Mouse (Mus musculus) midbrain, embryonic 11.5 days (tissue): ENCODE data around the gene Gprc5d. TPM values are rescaled to one million over a fixed set of nuclear protein-coding genes. Genes with fewer than 3 reads are reported as not detected.

Source experiments
- ATAC-seq: fragments of 200-750 bp; cut with Nextera tagmentation; 2 replicates; pipeline ENCODE4 v1.8.0; 2017; ENCODE audit warnings: moderate TSS enrichment, moderate library complexity; ENCODE audit not compliant: low FRiP score
- DNase-seq: peaks from one replicate; pipeline ENCODE4 v3.0.0; 2015; ENCODE audit warnings: low spot score; ENCODE audit errors: missing footprints
- H3K27ac ChIP-seq: fragments of 300-500 bp; sonication (generic); 2 replicates; pipeline ENCODE4 v1.5.1; 2014; ENCODE audit warnings: low read depth, low read length
- H3K27me3 ChIP-seq: fragments of 300-500 bp; sonication (generic); 2 replicates; pipeline ENCODE4 v1.6.1; 2014; ENCODE audit warnings: mild to moderate bottlenecking, low read length, moderate library complexity, mixed read lengths; ENCODE audit not compliant: control insufficient read depth, insufficient read depth
- H3K36me3 ChIP-seq: fragments of 300-500 bp; sonication (generic); 2 replicates; pipeline ENCODE4 v1.6.1; 2014; ENCODE audit warnings: mild to moderate bottlenecking, low read length, moderate library complexity, mixed read lengths; ENCODE audit not compliant: control insufficient read depth, insufficient read depth
- H3K4me1 ChIP-seq: fragments of 300-500 bp; sonication (generic); 2 replicates; pipeline ENCODE4 v1.6.1; 2014; ENCODE audit warnings: low read length; ENCODE audit not compliant: control insufficient read depth, insufficient read depth
- H3K4me2 ChIP-seq: fragments of 300-500 bp; sonication (generic); 2 replicates; pipeline ENCODE4 v1.6.1; 2014; ENCODE audit warnings: mild to moderate bottlenecking, moderate library complexity
- H3K4me3 ChIP-seq: fragments of 300-500 bp; sonication (generic); 2 replicates; pipeline ENCODE4 v1.5.1; 2014; ENCODE audit warnings: low read depth, low read length
- H3K9ac ChIP-seq: fragments of 300-500 bp; sonication (generic); 2 replicates; pipeline ENCODE4 v1.6.1; 2014; ENCODE audit warnings: low read length
- H3K9me3 ChIP-seq: fragments of 300-500 bp; sonication (generic); 2 replicates; pipeline ENCODE4 v1.6.1; 2016; ENCODE audit warnings: low read length; ENCODE audit not compliant: control insufficient read depth
- WGBS: fragments of 180-500 bp; shearing (Covaris S2); extraction: QIAGEN DNeasy Blood & Tissue Kit; methylation state at CpG from one replicate; pipeline ENCODE4 v1.1.7; 2014; 5-methylcytosine and 5-hydroxymethylcytosine counted together
- polyA plus RNA-seq: library from polyadenylated mRNA; unstranded; fragments of >200 nt; fragmentation: Nextera tagmentation; extraction: Ambion mirVana; gene quantifications from 2 replicates; pipeline ENCODE4 v1.2.1, GENCODE M21; 2014

Gene Gprc5d
- polyA plus RNA-seq, 1 experiment from 2014 or later, result not detected

DNA sequence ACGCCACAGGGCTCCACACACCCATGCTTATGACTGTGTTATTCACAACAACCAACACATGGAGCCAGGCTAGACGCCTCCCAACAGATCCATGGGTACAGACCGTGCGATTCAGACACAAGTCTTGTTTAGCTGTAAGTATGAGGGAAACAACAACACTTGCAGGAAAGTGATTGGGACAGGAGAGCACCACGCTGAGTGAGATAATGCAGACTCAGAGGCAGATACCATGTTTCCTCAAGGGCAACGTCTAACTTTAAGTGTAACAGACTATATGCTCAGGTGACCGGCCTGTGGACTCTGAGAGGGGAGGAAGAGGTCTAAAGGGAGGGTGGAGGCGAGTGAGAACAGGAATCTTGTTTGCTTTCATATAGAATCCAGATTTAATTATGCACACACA is 38.5 kb upstream of the Gprc5d start:
- 85% methylated on average over 8 of the region's 8 CpGs for WGBS

DNA sequence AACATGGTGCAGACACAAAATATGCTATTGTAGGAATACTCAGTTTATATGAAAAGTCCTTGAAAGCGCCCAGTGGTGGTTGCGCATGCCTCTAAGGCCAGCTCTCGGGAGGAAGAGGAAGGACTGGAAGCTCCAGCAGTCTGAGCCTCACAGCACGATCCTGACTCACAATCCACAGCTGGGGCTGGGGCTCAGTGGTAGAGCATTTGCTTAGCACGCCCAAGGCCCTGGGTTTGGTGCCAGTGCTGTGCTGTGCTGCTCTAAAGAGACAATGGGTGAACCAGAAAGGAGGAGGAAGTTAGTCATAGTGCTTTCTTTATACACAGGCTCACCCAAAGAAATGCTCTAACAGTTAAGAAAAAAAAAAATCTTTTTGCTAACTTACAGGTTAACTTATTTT is 35.6 kb upstream of the Gprc5d start:
- Histone ChIP-seq H3K4me1 (no peaks in the 10 kb centered on the region), H3K36me3 (no peaks in the 10 kb centered on the region), H3K27ac (no peak overlapping the region), H3K9me3 (peaks cover 3% of the 10 kb centered on the region; the same call in 1 of the 2 replicates), H3K4me2 (no peak overlapping the region), H3K4me3 (no peak overlapping the region), H3K9ac (no peak overlapping the region), H3K27me3 (no peaks in the 10 kb centered on the region)
- WGBS, result 81% methylated on average over 5 of the region's 5 CpGs
- DNase-seq (peak; percentile 31), ATAC-seq (no peak)

More for the DNA sequence above, 38.5 kb upstream of the Gprc5d start:
- Histone ChIP-seq H3K4me3 (no peak overlapping the region), H3K4me1 (no peaks in the 10 kb centered on the region), H3K36me3 (no peaks in the 10 kb centered on the region), H3K9me3 (peaks cover 3% of the 10 kb centered on the region; the same call in 1 of the 2 replicates), H3K4me2 (no peak overlapping the region), H3K27ac (no peak overlapping the region), H3K27me3 (no peaks in the 10 kb centered on the region), H3K9ac (no peak overlapping the region)
- ATAC-seq, result no peak
- no peak for DNase-seq

DNA sequence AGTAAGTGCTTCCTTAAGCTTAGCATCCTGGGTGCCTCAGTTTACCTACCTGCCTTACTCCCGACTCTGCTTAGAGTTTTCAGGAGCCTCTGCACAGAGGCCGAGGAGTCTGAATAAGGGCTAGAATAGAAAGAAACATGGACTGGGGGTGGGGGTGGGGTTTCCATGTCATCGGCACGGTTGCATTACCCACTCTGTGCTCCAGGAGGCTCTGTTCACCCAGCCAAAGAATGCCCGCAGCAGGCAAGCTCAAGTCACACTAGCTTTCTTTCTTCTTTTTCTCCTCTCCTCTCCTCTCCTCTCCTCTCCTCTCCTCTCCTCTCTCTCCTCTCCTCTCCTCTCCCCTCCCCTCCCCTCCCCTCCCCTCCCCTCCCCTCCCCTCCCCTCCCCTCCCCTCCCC is 32.2 kb upstream of the Gprc5d start:
- Histone ChIP-seq H3K27me3 (no peaks in the 10 kb centered on the region), H3K4me2 (no peak overlapping the region), H3K27ac (no peak overlapping the region), H3K4me1 (no peaks in the 10 kb centered on the region), H3K9ac (no peak overlapping the region), H3K4me3 (no peak overlapping the region), H3K36me3 (no peaks in the 10 kb centered on the region), H3K9me3 (peaks cover 3% of the 10 kb centered on the region; the same call in 1 of the 2 replicates)
- 32% methylated on average over 5 of the region's 5 CpGs for WGBS
- DNase-seq (peak; percentile 94), ATAC-seq (no peak)

DNA sequence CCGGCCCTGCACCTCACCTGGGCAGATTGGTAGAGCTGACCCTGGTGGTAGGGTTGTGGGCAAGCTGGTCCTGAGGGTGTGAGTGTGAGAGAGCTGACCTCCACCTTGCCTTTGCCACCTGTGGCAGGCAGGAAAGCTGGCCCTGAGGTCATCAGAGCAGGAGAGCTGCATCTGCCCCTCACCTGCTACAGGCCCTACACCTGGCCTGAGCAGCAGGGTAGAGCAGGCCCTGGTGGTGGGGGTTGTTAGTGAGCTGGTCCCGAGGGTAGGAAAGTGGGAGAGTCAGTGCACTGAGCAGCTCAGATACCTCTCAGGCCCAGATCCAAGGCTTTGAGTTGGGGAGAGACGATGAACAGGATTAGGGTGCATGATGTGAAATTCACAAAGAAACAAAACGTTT is 31.6 kb upstream of the Gprc5d start:
- Histone ChIP-seq H3K4me2 (no peak overlapping the region), H3K9me3 (peaks cover 3% of the 10 kb centered on the region; the same call in 1 of the 2 replicates), H3K27me3 (no peaks in the 10 kb centered on the region), H3K4me3 (no peak overlapping the region), H3K9ac (no peak overlapping the region), H3K27ac (no peak overlapping the region), H3K4me1 (no peaks in the 10 kb centered on the region), H3K36me3 (no peaks in the 10 kb centered on the region)
- WGBS, result 79% methylated on average over 4 of the region's 4 CpGs
- ATAC-seq (peak; percentile 19; the same call in 1 of the 2 replicates), DNase-seq (peak; percentile 75)

DNA sequence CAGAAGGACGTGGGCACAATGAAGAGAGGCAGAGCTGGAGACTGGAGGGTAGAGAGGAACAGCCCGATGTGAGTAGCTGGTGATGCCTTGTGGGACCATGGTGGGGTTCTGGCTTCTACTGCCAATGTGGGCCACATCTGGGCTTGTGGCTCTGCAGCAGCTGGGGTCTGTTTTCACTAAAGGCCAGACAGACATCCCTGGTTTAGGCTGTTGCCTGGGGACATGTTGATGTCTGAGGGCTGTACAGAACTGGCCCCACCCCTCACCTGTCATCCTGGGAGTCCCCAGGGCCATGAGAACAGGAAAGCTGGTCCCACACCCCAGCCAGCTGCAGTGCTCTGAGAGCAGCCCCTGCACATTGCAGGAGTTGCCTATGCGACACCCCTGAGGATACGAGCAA is 31.1 kb upstream of the Gprc5d start:
- 78% methylated on average over 4 of the region's 4 CpGs for WGBS
- Histone ChIP-seq H3K36me3 (no peaks in the 10 kb centered on the region), H3K4me3 (no peak overlapping the region), H3K4me1 (no peaks in the 10 kb centered on the region), H3K27ac (no peak overlapping the region), H3K9me3 (peaks cover 3% of the 10 kb centered on the region; the same call in 1 of the 2 replicates), H3K9ac (no peak overlapping the region), H3K27me3 (no peaks in the 10 kb centered on the region), H3K4me2 (no peak overlapping the region)
- ATAC-seq (peak; percentile 35; the same call in 1 of the 2 replicates), DNase-seq (peak; percentile 80)

DNA sequence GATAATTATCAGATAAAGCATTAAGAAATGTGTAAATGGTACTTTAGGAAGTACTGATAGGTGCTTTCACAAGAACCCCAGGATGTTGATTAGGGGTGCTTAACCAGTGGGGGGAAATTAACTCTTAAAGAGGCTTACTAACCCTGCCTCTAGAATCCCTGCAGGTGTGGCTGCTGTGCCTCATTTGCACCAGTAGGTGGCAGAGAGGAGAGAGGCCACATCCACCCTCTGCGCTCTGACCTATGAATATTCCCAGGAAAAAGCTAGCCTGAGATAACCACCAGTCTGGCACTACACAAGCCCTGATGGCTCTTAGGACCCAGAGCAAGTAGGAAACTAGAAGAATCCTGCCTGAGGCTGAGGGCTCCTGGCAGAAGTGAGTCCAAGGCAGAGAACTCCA is 30.4 kb upstream of the Gprc5d start:
- Histone ChIP-seq H3K9me3 (peaks cover 3% of the 10 kb centered on the region; the same call in 1 of the 2 replicates), H3K36me3 (no peaks in the 10 kb centered on the region), H3K9ac (no peak overlapping the region), H3K4me1 (no peaks in the 10 kb centered on the region), H3K4me2 (no peak overlapping the region), H3K27me3 (no peaks in the 10 kb centered on the region), H3K27ac (no peak overlapping the region), H3K4me3 (no peak overlapping the region)
- ATAC-seq (peak; percentile 50; the same call in 1 of the 2 replicates), DNase-seq (peak; percentile 86)
- WGBS, result 22% methylated on average over 1 of the region's 1 CpGs

DNA sequence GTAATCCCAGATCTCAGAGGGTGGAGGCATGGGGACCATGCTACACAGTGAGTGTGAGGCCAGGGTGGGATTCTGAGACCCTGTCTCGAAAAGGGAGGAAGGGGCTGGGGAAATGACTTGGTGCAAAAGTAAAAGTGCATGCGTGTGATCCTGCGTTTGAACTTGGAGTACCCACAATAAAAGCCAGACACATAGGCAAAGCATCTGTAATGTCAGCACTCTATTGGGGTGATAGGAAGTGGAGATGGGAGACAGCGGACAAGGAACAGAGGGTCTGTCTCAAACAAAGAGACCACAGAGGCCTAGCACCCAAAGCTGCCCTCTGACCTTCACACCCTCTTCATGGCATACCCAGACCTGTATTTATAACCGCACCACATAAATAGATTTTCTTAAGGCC is 27.9 kb upstream of the Gprc5d start:
- no peak overlapping the region for H3K4me2 ChIP-seq
- no peaks in the 10 kb centered on the region for H3K4me1 ChIP-seq
- H3K9ac ChIP-seq, result no peak overlapping the region
- no peaks in the 10 kb centered on the region for H3K36me3 ChIP-seq
- no peak for ATAC-seq
- no peaks in the 10 kb centered on the region for H3K27me3 ChIP-seq
- WGBS, result 93% methylated on average over 5 of the region's 5 CpGs
- DNase-seq, result peak; percentile 51
- H3K27ac ChIP-seq, result no peak overlapping the region
- H3K4me3 ChIP-seq, result no peak overlapping the region
- no peaks in the 10 kb centered on the region for H3K9me3 ChIP-seq

DNA sequence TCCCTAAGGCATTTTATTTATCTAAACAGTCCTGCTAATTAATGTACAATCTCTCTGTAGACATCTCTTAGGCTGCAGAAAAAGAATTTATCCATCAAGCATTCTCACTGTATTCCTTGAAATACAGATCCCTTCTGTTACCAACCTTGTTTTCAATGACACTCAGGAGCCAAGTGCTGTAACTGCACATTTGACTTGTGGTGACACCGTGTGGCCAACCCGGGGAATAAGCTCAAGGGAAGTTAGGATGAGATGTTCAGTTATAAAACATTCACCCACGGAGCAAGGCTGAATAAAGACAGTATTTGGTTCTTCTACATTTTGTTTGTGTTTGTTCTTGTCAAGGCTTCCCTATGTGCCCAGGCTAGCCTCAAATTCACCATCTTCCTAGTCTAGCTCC is 26.4 kb upstream of the Gprc5d start:
- Histone ChIP-seq H3K4me1 (no peaks in the 10 kb centered on the region), H3K36me3 (no peaks in the 10 kb centered on the region), H3K27ac (no peak overlapping the region), H3K9me3 (no peaks in the 10 kb centered on the region), H3K27me3 (no peaks in the 10 kb centered on the region), H3K4me3 (no peak overlapping the region), H3K4me2 (no peak overlapping the region), H3K9ac (no peak overlapping the region)
- DNase-seq, result peak; percentile 82
- no peak; the same call in 1 of the 2 replicates for ATAC-seq
- 11% methylated on average over 3 of the region's 3 CpGs for WGBS

DNA sequence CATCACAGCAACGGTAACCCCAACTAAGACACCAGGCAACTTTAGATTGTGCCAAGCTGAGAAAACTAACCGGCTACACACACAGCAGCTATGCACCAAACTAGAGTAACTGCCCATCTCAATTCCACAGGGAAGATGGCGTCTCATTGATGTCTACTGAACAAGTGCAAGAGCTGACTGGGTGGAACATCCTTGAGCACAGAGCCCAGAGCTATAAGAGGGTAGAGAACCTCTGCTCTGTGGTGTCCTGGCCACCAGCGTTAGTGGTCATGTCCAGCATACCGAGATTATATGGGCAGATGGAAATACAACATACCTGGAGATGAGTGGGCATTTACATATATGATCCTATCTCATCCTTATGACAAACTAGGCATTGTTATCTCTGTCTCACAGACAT is 25.1 kb upstream of the Gprc5d start:
- DNase-seq (peak; percentile 64), ATAC-seq (no peak)
- Histone ChIP-seq H3K4me1 (no peaks in the 10 kb centered on the region), H3K9me3 (no peaks in the 10 kb centered on the region), H3K27me3 (no peaks in the 10 kb centered on the region), H3K4me2 (no peak overlapping the region), H3K9ac (no peak overlapping the region), H3K36me3 (no peaks in the 10 kb centered on the region), H3K4me3 (no peak overlapping the region), H3K27ac (no peak overlapping the region)
- 90% methylated on average over 5 of the region's 5 CpGs for WGBS
